Mouse (Mus musculus) urinary bladder, adult 2 months (tissue): ENCODE results near the gene Ech1. TPM values are rescaled to one million over a fixed set of nuclear protein-coding genes. Genes with fewer than 3 reads are reported as not detected.
A peak's percentile ranks its signal among the peaks of the same experiment; 100 is the strongest.

Source experiments
- DNase-seq: peaks from one replicate; pipeline ENCODE4 v3.0.0; 2022; ENCODE audit warnings: low spot score
- polyA plus RNA-seq: library from polyadenylated mRNA; depleted of rRNA; stranded (reverse); fragments of >200 nt; gene quantifications from 2 replicates; pipeline ENCODE4 v1.2.3, GENCODE M21; 2012; rRNA removed

Gene Ech1
- 246 and 303 TPM in 2 replicates for polyA plus RNA-seq

DNA sequence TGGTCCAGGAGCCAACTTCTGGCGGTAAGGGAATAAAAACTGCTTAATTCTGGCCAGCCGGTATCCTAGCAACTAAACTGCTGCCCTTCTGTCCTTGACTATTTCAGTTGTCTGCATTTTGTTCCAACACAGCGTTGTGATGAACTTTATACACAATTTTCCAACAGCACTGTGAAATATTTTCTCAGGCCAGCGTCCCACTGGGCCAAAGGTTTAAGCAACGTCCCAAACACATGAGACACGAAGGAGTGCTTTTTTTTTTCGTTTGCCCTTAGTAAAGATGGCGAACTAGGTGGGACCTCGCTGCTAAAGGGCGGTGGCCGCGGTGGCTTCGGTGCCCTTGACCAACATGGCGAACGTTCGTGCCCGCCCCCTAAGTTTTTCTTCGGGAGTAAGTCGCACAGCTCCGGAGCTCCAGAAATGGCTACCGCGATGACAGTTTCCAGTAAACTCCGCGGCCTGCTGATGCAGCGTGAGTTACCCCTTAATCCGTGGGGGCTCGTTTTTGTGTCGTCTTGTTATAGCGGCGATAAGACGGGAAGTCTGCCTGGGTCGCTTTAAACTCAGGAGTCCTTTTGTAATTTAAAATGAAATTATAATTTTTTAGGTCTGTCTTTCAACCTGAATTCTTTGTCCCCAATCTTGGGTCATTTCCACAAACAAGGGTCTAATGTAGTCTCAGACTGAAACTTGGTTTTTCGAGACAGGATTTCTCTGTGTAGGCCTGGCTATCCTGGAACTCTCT lies at the start of gene Ech1:
Ech1 (plus strand) TSS at position 277 of the 745 bp plus-strand sequence.
- peak; percentile 79 for DNase-seq

DNA sequence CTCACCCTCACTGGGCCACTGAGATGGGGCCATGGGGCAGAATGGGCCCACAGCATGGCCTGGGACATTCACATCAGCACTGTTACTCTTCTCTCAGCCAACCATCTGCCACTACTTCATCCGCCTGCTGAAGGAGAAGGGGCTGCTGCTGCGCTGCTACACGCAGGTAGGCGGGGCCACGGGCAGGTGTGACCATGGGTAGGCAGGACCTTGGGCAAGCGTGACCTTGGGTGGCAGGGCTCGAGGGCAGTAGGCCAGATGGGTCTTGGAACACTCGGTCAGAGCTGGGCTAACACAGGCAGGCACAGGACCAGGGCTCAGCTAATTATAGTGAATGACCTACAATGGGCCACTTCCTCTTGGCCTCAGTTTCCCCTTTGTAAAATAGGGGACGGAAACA lies 46.2 kb upstream of the Ech1 start:
- DNase-seq = no peak

DNA sequence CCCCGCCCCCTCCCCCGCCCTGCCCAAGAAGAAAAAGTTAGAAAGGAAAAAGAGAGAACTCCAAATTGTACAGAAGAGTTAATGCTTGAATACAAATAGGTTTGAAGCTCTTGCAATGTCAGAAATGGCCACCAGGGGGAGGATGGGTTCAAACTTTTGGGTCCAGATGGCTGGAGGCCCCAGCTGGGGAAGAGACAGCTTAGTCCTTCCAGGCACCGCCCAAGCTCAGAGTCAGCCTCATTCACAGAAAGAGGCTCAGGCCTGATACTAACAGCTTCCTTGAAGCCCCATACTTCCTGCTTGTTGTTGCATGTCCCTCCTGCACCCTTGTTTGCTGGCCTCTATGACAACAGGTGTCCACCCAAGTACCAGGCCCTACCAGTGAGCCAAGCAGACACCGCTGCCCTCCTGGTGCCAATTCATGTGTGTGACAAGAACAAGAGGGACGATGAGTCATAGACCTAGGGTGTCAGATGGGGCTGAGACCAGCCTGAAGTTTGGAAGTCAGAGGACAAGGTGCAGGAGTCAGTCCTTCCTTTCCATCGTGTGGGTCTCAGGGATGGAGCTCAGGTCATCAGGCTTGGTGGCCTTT lies 44.9 kb upstream of the Ech1 start:
- peak; percentile 69 for DNase-seq

DNA sequence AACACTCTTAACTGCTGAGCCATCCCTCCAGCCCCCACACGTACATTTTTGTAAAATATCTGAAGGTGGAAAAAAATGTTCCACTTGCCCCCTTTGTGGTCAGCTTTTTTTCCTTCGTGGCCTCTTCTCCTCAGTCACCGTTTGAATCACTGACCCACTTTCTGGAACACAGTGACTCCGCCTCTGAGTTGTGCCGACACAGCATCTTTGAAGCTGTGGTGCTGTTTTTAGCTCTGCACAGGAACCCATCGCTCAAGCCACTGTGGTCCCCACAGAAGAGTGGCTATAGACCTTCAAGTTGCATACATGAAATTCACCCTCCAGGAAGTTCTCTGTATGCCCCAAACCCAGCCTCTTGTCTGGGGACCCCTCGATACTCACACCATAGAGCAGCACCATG lies 44.2 kb upstream of the Ech1 start:
- DNase-seq = no peak

DNA sequence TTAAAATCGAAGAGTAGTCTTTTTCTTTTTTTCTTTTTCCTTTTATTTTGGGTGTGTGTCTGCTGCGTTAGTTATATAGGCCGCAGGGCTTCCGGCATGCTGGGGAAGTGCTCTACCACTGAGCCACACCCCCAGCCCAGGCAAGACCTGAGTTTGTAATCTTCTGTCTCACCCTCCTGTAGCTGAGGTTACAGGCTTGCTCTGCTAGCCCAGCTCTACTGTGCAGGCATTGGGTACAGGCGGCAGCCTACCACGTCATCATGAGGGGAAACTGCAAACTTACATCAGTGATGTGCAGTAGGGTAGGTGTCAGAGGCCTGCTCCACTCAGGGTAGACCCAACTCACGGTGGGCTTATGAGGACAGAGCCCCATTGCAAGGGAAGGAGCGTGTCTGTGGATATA lies 43.8 kb upstream of the Ech1 start:
- DNase-seq = no peak

DNA sequence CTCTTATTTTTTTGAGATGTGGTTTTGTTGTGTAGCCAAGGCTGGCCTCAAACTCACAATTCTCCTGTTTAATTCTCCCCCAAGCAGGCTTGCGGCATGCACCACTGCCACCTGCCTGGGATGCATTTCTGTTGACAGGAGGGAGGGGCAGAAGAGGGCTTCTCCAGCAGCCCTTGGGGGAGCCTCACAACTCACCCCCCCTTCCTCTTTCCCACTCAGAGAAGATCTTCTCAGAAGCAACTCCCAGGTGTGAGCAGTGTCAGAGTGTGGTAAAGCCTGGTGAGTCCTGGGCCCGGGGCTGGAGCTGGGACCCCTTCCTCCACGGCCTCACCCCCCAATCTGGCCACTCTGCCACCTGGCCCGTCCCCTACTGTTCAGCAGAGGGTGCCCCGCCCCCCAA lies 39.9 kb upstream of the Ech1 start:
- DNase-seq = no peak

DNA sequence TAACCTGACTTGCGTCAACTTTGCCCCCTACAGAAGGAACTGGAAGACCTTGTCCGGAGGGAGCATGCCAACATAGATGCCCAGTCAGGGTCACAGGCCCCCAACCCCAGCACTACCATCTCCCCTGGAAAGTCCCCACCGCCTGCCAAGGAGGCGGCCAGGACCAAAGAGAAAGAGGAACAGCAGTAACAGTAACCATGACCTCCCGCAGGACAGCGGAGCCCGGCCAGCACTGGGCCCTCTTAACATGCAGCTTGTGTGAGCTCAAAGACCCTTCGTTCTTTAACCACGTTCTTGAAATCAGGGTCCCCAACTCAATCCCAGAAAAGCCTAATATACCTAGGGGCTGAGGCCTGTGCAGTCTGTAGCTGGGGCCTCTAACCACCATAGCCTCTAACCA lies 37.1 kb upstream of the Ech1 start:
- no peak for DNase-seq

DNA sequence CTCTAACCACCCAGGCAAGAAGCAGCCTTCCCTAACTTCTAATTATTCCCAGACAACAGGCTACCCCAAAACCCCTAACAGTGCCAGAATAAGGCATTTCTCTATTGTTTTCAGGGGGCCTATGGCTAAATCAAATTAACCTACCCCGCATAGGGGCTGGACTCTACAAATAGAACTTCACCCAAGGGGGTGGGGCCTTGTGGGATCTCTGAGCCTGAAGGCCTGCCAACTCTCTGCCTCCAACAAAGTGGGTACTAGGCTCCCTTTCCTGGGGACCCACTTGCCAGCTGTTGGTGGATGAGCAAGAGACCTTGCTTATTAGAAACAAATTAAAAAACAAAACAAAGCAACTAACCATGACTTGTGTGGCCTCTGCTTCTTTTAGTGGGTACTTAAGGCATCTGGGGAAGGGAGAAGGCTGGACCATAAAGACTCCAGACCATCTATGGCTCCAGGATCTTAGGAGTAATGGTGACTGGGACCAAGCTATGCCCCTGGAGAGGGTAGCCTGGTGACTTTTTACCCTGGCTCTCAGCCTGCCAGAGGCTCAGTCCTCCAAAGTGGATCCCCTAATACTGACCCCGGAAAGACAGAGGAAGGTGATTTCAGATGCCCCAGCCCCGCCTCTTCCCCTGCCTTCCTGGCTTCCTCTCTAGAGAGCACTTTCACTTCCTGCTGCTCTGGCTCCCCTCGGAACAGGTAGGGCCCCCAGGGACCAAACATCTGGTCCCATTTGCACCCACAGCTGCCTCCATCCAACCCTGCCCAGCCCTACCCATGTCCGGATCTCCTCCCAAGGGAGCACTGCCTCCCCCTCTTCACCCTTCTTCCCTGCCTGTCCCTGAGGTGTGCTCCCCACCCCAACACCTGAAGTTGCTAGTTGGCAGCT lies 36.5 kb upstream of the Ech1 start, which contains the start of gene Rinl:
Rinl (plus strand) TSS at position 663 of the 889 bp plus-strand sequence.
- DNase-seq = no peak

DNA sequence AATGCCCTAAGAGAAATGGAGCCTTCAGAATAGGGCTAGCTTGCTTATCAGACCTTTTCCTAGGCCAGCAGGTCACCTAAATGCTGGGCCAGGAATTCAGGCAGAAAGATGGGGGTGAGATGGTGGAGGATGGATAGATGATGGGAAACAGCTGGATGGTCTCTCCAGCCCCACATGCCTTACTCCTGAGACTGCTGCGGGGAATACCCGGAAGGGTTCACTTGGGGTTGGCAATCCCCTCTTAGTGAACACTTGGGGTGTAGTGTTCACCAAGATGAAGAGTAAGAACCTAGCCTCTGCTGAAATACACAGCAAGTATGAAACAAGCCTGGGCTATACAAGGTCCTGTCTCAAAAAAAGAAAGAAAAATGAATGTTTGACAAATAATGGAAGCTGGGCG lies 35.8 kb upstream of the Ech1 start:
- DNase-seq = no peak

DNA sequence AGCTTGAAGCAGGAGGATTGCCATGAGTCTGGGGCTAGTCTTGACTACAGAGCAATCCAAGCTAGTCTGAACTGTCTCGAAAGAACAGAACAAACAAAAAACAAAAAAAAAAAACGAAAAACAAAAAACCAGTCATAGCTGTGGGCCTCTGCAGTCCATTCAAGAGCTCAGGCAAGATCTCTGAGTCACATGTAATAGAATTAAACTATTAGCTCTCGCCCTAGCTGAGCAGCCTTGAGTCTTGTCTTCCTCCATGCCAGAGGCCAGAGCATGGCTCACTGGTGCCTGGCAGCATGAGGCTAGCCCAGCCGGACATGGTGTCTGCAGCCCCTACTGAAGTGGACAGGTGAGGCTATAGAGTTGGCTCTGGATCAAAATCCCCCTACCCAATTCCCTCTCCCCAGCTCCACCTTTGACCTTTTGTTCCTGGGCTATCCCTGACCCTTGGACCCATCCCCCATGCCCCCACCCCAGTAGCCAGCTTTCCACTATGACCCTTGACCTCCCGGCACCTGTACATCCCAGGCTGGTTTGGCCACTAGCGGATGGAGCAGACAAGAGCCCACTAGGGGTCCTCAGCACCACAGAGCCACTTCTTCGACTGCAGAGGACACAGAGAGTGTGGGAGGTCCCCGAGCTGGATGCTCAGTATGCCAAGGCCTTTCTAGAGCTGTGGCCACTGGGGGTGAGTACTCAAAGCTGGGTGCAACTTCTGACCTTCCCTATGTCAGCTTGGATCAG lies 34.8 kb upstream of the Ech1 start:
- DNase-seq = no peak

DNA sequence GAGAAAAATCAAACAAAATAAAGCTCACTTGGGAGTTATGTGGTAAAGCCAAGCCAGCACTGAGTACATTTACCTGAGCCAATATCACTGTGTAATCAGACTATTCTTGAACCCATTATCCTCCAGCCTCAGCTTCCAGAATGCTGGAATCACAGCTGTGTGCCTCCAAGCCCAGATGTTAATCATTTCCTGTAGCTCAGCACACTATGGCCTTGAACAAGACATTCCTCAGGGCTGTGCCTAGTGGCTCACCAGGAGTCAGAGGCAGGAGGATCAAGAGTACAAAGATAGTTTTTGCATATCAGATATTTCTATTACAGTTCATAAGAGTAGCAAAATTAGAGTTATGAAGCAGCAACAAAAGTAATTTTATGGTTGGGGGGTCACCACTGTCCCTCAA lies 33.3 kb upstream of the Ech1 start:
- DNase-seq = no peak

DNA sequence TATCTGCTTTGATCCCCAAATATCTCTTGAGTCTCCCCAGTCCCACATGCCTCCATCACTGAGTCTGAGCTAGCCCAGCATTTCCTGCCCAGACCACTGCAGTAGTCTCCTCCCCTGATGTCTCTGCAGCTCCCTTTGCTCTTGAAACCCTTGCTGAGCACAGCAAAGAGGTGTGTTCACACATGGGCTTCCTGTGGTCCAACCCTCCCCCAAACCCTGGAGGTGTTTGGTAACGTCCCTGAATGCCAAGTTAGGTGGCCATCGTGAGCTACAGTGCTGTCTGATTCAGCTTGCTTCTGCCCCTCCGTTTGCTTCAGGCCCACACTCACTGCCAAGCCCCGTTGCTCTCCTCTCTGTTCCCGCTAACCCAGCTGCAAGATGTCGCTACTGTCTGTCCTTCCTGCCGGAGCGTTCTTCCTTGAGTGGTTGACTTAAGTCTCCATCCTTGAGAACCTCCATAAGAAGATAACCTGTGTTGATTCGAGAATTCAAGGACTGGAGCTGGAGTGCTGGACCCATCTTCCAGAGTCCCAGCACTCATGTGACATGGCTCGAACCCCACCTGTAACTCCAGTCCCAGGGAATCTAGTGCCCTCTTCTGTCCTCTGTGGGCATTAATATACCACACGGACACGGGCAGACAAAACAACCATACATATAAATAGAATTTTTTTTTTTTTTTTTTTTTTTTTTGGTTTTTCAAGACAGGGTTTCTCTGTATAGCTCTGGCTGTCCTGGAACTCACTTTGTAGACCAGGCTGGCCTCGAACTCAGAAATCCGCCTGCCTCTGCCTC lies 32.4 kb upstream of the Ech1 start:
- no peak for DNase-seq

DNA sequence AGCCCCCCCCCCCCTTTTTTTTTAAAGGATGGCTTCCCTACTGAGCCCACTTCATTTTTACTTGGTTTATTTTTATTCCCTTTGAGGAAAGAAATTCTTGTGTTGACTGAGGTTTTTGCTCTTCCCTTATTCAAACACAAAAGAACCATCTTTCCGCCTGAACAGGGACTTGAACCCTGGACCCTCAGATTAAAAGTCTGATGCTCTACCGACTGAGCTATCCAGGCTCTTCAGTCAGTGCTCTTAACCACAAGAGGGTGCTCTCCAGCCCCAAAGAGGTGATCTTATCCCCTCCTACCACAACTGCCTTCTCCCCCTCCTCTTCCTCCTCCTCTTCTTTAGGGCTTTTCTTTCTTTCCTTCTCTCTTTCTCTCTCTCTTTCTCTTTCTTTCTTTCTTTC lies 31.2 kb upstream of the Ech1 start:
- DNase-seq = no peak

DNA sequence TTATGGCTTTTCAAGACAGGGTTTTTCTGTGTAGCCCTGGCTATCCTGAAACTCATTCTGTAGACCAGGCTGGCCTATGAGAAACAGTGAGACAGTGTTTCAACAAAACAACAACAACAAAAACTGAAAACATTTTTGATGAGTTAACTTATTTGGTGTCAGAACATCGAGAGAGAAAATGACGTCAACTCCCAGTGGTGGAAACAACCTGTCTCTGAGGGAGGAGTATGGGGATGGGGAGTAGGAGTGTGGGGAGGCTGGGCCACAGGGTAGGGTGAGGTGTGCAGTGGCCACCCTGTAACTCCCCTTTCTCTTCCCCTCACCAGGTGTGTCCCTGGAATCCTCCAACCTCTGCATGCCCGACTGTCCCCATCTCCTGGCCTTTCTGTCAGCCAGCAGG lies 30.5 kb upstream of the Ech1 start:
- no peak for DNase-seq

DNA sequence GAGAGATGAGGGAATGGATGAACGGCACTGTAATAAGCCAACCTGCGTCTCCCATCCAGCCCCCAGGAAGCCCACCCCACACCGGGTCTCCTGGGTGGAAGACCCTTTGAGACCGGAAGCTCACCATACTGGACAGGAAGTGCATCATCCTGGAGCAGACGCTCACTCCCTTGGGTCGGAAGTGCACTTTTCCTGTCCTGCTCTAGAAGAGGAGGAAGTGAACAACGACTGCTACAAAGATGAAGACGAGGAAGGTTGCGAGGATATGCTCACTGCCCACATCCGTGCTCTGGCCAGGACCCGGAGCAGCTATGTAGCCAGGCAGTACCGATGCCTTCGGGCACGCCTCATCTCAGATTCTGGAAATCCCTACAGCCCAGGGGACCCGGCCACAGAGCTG lies 29.2 kb upstream of the Ech1 start:
- DNase-seq = no peak

DNA sequence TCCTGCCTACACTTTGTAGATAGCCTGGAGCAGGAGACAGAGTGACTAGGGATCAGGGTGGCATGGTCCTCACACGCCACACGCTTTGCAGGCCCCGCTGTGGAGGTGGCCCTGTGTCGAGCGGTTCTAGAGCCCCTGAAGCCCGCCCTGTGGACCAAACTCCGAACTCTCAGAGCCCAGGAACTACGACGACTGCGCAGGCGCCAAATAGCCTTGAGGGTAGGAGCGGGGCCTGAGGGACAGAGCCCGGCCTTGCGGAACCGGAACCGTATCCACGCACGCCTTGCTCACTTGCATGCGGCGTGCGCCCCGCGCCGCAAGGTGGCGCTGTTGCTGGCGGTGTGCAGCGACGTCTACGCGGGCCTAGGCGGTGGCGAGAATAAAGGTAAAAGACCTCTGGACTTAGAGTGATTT lies 28.4 kb upstream of the Ech1 start:
- peak; percentile 80 for DNase-seq

DNA sequence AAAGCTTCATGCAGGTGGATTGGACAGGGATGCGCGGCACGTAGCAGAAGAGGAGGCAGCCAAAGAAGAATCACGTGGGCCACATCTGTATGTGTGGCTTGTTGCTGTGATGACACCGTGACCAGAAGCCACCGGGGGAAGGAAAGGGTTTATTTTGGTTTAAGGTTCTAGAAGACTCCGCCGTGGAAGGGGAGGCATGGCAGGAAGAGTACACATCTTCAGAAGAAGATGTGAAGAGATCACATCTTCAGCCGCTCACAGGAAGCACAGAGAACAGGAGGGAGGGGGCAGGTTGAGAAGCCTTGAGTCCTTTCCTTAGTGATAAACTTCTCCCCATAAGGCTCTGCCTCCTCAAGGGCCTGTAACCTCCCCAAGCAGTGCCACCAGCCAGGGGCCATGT lies 25.0 kb upstream of the Ech1 start:
- DNase-seq = no peak

DNA sequence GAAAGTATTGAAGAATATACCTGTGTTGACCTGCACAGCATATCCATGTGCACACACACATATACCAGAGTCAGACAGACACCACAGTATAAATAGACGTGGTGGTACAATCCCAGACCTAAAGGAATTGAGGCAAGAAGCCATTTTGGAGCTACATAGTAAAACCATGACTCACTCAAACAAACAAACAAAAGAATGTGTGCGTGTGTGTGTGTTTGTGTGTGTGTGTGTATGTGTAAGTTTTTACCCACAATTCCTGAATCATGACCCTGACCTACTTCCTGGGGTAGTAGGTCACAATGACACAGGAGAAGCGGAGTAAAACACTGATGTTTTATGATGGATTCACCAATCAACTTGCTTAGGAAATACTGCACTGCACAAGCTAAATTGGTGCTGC lies 23.6 kb upstream of the Ech1 start:
- DNase-seq = no peak

DNA sequence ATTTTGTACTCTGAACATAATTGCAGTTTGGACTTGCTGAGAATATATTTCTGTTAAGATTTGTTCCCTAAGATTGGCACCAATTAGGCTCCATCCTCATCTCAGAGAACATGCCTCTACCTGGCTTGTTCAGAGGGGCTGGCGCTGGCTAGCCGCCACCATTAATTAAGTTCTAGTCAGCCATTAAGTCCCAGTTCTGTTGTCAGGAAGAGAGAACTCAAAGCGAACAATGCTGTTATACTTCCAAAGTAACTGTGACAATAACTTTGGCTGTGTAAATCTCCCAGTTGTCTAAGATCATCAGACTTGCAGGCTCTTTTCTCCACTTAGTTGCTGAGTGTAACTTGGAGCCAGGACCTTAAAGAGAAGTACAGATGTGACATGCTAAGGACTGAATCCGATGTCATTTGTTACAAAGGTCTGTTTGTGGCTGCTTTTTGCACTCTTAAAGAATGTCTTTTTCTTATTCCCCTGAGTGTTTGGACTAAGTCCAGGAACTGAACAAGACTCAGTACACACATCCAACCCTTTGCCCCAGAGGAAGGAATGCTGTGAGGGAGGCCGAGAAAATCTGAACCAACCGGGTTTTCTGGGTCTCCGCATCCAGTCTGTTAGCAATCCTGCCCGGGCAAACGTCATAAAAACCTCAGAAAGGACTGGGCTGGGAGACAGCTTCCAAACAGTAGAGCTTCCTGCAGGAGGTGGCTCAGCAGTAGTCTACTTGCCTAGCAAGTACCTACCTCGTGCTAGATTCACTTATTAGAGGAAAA lies 22.9 kb upstream of the Ech1 start:
- no peak for DNase-seq

DNA sequence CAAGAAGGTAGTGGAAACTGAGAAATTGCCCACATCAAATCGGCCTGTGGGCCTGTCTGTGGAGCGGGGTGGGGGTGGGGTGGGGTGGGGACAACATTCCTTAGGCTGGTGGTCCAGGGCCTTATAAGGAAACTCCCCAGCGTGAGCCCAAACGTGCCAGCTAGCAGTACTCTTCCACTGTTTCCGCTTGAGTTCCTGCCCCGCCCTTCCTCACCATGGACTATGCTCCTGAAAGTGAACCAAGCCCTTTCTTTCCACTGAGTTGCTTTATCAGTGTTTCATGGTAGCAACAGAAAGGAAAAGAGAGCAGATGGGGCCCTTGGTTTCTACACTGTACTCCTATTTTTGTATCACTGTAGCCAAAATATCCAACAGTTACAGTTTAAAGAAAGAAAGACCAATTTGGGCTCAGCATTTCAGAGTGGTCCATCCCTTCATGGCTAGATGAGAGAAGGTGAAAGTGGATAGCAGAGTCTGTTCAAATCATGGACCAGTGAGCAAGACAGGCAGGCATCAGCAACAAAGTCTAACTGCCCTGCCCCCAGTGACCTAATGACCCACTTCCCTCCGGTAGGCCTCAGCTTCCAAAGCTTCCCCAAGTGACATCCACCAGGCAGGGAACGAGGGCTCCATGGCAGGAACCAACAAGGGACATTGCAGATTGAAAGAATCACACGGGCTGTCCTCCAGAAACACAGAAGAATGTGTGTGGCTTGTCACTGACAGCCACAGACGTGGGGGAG lies 22.0 kb upstream of the Ech1 start:
- DNase-seq = no peak
